Mouse (Mus musculus) embryo, embryonic 11.5 days (tissue): ENCODE measurements around the gene Dcaf8.

Source experiments
- DNase-seq: peaks from one replicate; pipeline ENCODE4 v3.0.0-alpha.2; 2012; ENCODE audit warnings: low read depth, low spot score

The Dcaf8 gene

DNA sequence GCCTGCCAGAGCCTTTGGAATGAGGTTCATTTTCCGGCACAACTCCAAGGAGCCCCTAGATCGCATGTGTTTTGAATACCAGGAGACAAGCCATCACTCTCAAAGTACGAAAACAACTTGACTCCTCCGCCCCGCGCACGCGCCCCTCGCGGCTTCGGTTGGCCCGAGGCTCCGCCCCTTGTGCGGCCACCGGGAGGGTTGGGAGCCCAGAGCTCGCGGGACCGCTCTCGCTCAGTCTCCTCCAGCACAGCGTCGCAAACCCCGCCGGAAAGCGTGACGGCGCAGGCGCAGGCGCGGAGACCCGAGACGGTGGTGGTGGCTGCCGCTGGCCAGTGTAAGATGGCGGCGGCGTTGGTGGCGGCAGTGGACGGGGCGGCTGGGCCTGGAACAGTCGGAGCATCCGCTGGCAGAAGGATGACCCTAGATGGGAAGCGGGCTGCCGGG is at the start of gene Dcaf8:
TSS of gene Dcaf8 (plus strand) at position 250 of the 444 bp plus-strand sequence.
- DNase-seq = peak; percentile 95

DNA sequence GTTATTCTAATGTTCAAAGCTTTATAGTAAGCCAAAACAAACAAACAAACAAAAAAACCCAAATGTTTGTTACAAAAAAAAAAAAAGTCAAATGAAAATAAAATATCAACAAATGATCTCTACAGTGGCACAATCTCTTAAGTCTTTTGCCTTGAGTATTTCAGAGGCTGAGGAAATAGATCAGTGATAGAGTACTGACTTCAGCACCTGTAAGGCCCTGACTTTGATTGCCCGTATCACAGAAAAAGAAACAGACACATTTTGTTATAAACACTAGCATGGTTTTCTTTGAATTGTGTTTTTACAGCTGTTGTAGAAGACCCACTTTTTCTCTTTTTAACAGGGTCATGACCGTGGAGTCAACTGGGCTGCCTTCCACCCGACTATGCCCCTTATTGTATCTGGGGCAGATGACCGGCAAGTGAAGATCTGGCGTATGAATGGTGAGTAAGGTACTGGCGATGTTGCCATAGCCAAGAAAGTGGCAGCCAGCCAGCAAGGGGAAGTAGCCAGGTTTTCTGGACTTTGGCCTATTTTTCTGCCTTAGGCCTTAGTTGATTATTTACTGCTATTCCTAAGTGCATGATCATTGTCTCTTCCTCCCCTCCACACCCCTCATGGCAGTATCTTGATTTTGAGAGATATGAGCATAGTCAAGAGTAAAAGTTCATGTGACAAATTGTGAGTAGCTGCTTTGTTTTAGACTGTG is 48.4 kb upstream of the Dcaf8 start:
- DNase-seq = no peak

DNA sequence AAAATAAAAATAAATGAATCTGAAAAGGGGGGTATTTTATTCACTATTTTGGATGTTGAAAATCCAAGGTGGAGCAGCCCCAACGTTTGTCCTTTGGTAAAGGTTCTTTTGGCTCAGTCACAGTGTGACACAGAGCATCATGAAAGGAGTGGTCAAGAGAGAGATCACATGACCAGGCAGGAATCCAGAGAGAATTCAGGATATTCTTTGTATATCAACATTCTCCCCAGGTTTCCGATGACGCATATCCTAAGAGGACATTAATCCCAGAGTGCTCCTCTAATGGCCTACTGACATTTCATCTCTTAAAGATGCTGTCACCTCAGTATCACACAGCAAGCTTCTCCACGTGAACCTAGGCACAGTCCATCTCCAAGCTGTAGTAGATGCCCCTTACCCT is 44.3 kb upstream of the Dcaf8 start:
- DNase-seq = no peak

DNA sequence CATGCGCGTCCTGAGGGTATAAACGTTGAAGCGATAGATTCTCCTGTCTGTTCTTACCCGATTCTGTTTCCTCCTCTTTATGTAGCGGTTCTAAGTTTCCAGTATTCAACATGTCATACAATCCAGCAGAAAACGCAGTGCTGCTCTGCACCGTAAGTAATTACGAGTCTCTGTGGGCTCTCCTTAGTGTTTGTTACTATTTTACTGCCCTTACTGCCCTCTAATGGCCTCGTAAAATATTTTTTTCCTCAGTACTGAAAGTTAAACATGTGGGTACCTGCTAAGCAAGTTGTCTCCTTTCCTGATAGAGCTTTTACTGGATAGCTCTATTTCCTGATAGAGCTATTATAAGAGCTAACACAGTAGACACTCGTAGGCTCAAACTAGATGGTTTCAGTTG is 42.8 kb upstream of the Dcaf8 start:
- DNase-seq = no peak

DNA sequence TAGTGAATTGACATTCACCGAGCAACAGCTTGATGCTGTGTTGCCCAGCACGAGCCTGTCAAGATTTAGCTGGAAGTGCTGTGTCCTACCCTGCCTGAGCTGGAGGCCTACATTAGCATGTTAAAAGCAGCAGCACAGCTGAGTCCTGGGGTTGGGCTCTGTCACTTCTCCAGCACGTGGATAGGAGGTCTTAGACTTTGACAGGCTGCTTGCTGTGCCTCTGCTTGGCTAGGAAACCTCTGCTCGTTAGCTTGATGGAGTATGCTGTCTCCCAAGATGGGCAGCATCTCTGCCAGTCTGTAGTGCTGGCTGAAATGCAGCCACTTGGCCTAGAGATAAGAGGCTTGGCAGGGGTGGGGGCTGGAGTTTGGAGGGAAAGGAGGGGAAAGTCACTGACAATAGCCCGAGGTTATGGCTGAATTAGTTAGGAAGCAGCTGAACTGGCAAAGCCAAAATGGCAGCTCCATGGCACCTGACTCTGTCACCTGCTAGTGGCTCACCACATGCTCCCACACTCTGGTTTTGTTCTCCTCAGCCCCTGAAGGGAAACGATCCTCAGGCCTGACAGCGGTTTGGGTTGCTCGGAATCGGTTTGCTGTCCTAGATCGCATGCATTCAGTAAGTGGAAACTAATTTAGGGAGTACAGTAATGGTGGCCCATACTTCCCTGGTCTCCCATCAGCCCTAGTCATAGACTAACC is 40.0 kb upstream of the Dcaf8 start:
- DNase-seq = no peak

DNA sequence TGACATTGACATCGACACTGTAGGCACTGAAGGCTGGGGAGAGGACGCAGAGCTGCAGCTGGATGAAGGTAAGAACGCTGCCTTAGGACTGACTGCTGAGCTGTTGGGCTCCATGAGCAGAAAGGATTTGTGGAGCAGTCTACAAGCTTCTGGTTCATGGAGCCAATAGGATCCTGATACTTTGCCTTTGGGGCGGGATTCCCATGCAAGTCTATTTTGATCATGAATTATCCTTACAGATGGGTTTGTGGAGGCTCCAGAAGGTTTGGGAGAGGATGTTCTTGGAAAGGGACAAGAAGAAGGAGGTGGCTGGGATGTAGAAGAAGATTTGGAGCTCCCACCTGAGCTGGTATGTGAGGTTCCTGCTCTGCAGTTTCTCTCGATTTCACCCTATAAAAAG is 30.9 kb upstream of the Dcaf8 start:
- DNase-seq = no peak

DNA sequence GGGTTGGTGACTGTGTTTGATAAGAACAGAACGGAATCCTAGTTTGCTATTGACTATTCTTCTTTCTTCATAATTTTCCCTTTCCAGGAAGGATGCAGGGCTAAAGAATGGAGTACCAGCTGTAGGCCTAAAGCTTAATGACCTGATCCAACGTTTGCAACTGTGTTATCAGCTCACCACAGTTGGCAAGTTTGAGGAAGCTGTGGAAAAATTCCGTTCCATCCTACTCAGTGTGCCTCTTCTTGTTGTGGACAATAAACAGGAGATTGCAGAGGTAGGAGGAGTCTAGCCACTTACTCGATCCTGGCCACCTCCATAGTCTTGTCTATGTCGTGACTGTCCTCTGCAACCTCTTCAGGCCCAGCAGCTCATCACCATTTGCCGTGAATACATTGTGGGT is 28.8 kb upstream of the Dcaf8 start:
- no peak for DNase-seq

DNA sequence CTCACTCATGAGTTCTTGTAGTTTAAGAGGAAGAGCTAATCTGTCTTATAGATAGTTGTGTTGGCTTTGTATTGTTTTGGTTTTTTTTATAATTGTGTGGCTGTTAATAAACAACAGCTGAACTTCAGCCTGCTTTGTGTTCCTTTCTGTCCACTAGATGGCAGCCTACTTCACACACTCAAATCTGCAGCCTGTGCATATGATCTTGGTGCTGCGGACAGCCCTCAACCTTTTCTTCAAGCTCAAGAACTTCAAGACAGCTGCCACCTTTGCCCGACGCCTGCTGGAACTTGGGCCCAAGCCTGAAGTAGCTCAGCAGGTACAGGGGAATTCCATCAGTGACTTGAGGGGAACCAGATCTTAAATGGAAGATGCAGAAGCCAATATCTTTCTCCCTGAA is 28.2 kb upstream of the Dcaf8 start:
- peak; percentile 40 for DNase-seq

DNA sequence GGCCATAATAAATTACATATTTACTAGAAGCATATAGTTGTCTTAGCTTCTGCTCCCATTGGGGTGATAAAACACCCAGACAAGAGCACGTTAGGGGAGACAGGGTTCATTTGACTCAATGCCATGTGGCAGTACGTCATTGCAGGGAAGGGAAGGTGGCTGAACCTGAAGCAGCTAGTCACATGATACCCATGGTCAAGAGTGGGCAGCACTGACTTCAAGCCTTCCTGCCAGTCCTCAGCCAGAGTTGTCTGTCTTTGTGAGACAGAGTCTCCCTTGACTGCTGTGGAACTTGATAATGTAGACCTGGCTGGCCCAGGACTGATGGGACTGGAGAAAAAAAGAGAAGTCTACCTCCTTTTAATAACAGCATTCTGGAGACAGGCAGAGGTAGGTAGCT is 25.2 kb upstream of the Dcaf8 start:
- DNase-seq = no peak

DNA sequence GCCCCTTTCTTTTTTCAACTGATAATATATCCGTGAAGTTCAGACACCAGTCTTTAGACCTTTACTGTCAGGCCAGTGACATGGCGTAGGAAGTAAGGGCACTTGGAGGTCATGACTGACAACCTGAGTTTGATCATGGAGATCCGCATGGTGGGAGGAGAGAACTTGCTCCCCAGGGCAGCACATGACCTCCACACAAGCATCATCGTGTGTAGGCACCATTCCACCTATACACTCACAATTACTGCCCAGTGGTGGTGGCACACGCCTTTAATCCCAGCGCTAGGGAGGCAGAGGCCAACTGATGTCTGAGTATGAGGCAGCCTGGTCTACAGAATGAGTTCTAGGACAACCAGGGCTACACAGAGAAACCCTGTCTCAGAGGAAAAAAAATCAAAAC is 23.3 kb upstream of the Dcaf8 start:
- DNase-seq = no peak

DNA sequence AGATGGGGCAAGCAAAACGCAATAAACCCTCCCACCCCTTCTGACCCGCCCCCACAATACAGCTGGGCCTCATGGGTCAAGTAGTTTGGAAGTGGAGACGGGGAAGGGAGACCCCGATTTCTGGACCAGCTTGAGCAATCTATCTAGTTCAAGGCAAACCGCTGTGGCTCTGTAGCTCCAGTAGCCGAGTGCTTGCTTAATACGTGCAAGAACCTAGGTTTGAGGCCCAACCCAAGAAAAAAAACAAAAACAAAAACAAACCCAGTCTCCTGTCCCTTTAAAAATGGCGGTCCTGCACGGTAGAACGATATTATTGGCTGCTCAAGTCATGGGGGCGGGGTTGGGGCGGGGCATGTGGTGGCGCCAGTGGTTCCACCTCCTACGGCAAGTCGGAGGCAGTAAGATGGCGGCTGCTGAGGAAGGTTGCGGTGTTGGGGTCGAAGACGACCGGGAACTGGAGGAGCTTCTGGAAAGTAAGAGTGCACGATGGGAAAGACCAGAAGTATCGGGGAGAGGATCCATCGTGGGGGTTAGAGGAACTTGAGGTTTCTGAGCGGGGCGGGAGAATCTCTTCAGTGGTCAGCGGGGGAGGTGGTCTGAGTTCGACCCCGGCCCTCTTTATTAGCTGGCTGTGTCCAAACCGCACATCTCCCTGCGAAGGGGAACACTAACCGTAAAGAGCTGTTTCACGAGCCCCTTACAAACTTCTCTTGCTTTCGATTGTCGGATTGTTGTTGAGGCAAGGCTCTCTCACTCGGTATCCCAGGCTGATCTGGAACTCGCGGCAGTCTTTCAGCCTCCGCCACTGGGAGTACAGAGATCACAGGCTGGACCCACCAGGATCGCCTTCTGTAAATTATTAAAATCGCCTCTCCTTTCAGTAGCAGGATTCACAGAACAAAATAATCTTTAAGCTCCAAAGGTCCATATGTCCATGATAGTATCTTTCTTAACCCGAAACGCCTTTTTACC is 21.2 kb upstream of the Dcaf8 start, which contains the start of gene Pex19:
TSS of gene Pex19 (plus strand) at position 380 of the 972 bp plus-strand sequence.
- peak; percentile 81 for DNase-seq

DNA sequence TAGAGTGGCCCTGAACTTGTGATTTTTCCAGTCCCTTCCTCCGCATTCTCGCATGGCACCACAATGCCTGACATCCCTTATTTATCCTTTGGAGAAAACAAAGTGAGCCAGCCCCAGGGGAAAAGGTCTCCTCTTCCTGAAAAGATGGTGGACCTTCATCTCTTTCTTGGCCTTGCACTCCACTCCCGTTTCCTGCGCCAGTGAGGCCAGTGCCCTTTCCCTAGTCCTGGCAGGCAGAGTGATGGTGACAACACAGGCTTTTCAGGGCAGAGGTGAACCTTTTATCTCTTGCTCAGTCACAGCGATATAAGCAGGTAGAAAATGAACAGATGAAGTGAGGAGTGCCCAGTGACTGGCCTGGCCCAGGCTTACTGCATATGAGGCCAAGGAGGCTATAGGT is 20.4 kb upstream of the Dcaf8 start:
- DNase-seq = no peak

DNA sequence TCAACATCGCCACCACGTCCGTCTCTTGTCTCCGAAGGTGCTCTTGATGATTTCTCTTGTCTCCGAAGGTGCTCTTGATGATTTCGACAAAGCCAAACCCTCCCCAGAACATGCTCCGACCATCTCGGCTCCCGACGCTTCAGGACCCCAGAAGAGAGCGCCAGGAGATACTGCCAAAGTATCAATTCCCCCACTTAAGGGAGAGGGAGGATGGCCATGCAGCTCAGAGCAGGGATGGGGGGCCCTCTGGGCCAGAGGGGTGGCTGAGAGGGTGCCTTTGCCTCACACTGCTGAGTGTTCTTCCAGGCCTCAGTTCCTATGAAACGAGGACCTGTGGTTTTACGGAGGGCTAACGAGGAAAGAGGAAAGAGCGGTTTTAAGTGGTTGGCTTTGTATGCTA is 19.3 kb upstream of the Dcaf8 start:
- DNase-seq = no peak

DNA sequence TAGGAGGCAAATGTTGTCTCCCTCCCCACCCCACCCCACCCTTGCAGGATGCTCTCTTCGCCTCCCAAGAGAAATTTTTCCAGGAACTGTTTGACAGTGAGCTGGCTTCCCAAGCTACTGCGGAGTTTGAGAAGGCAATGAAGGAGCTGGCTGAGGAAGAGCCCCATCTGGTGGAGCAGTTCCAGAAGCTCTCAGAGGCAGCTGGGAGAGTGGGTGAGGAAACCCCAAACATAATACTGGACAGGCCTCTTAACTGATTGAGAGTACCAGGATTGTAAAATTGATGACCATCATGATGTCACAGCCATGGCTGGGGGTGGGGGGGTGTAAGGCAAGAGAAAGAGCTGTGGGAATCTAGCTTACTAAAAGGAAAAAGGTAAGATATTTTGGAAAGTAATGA is 18.8 kb upstream of the Dcaf8 start:
- DNase-seq = no peak

DNA sequence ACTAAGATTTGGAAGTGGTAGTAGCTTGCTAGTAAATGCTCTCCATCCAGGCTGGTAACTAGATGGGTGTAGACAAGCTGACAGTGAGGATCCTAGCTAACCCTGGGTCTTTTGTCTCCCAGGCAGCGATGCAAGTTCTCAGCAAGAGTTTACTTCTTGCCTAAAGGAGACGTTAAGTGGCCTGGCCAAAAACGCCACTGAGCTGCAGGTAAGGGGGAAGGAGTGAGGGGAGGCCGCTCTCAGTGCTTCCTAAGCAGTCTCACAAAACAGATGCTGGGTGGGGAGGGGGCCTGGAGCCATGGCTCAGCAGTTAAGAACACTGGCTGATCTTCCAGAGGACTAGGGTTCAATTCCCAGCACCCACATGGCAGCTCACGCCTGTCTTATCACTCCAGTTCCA is 18.1 kb upstream of the Dcaf8 start:
- DNase-seq = no peak

DNA sequence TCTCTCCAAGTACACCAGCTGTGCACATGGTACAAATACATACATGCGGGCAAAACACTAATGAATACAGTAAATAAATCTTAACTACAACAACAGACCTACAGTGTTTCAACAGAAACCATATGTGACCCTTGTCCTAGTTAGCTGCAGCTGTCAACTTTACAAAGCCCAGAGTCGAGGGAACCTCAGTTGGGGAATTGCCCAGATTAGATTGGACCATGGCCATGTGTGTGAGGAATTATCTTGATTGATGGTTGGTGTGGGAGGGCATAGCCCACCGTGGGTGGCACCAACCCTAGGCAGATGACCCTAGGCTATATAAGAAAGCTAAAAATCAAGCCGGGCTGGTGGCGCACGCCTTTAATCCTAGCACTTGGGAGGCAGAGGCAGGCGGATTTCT is 15.6 kb upstream of the Dcaf8 start:
- no peak for DNase-seq

DNA sequence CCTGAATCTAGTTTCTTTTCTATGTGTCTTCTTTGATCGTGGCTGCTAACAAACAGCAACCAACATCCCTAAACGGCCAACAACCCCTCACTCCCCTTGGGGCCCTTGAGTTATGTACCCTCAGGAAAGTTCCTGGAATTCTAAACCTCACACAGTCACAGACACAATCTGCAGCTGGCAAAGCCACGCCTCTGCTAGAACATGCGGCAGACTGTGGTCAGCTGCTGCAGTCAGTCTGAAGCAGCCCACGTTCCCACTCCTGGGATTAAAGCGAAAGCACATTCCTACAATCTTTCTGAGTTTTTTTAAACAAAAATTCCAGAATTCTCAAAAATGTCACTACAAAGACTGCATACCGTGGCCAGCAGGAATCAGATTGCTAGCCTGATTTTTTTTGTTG is 14.3 kb upstream of the Dcaf8 start:
- no peak for DNase-seq

DNA sequence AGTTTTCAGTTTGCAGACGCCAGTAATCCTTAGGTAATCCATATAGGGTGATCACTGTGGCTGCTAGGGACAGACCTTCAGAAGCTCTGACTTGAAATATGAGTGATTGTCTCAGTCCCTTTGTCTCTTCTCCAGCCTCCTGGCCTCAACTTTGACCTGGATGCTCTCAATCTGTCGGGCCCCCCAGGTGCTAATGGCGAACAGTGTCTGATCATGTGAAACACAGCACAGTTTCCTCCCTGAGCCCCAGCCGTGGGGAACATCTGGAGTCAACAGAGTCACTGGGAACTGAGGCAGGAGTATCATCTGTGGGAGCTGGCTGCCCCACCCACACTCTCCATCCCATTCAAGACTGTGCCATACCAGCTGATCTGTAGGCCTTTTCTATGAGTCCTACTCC is 13.8 kb upstream of the Dcaf8 start:
- no peak for DNase-seq

DNA sequence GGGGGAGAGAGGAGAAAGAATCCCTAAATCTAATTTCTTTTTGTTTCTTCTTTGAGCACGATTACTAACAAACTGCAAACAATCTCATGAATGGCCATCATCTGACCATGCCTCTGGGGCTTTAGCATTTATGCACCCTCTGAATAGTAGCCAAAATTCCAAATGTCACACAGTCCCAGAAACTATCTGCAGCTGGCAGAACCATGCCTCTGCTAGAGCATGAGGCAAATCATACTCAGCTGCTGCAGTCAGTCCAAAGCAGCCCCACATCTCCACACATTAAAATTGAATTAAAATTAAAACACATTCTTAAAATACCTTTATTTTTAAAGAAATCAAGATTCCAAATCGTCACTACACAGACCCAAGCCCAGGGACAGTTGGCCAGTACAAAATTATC is 7.7 kb upstream of the Dcaf8 start:
- DNase-seq = no peak

DNA sequence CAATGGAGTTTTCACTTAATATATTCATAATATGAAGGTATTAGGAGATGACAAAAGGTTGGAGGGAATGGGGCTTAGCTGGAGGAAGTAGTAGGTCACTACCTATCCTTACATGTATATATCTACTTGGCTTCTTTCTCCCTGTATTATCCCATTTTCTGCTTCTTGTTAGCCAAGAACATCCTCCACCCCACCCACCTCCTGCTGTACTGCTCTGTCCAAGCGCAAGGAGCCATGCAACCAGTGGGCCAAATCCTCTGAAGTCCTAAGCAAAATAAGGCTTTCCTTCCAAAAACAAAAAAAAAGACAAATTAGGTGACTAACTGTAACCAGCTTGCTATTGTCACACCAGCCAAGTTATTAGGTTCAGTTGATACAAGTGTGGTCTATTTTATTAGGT is 7.1 kb upstream of the Dcaf8 start:
- DNase-seq = no peak

DNA sequence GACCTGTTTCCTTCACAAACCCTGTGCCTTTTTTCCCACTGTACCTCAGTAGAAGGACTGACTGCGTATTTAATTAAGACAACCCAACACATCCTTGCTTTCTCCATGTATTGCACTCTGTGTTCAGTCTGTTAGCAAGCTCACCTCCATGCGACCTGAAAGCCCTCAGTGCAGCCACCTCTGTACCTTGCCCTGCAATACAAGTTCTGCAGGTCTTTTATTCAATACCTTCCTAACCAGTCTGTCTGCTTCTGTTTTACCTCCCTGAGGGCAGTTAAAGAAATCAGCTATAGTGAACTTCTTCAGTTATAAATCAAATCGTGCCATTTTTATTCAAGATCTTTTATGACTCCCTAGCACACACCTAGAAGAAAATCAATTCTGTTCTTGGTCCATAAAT is 6.4 kb upstream of the Dcaf8 start:
- DNase-seq = no peak

DNA sequence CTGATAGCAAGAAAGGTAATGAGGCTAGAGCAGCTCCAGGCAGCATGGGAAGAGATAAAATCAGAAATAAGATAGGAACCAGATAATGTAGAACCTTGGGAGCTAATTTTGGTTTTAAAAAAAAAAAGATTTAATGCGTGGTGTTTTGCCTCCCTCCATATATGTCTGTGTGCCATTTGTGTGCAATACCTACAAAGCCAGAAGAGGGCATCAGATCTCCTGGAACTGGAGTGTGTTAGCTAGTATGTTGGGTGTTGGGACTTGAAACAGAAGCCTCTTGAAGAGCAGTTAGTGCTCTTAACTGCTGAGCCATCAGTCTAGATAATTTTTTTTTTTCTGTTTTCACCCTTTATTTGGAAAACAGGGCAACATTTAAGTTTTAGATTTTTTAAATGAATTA is 4.3 kb upstream of the Dcaf8 start:
- no peak for DNase-seq
